Mouse (Mus musculus) neutrophil, adult 5-6 weeks (primary cell): ENCODE results near the gene Prkn. TPM values are rescaled to one million over a fixed set of nuclear protein-coding genes. Genes with fewer than 3 reads are reported as not detected.

Source experiments
- ATAC-seq: fragments of 151-379, 151-347 bp; 2 replicates; pipeline ENCODE4 v1.8.0; 2017; ENCODE audit warnings: mild to moderate bottlenecking, moderate TSS enrichment; ENCODE audit not compliant: insufficient number of reproducible peaks, poor library complexity, low FRiP score, severe bottlenecking; ENCODE audit errors: extremely low read depth
- total RNA-seq: library from RNA; stranded (forward); fragments of 200-1000 nt; gene quantifications from 2 replicates; pipeline ENCODE4 v1.2.3, GENCODE M21; 2017

The Prkn gene
- total RNA-seq, 1 experiment from 2014 or later, result 0.12 TPM

DNA sequence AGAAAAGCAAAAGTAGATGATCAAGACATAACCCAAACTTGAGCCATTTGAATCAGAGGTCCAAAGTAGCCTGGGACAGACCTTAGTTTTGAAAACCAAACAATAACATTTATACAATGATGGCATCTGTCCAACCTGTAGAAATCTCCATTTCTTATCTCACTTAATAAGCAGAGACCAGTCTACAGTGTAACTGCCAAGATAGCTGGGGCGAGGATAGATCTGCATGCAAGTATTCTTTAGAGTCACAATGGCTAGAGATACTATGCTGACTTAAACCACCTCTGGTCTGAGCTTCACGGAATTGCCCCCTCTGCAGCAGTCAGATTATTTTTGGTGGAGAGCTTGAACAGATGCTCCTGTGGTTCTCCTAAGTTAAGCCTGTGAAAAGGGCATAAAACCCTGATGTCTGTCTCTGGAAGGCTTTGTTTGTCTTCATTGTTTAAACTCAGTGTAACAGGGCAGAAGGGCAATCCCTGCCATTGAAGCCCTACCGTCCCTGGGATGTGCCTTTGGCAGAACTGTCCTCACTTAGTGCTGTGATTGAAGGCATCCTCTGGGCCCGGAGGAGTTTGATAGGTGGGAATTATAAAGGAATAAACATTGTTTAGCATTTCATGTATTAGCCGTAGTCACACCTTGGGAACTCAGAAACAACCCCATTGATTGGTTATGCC, 581.2 kb downstream of the Prkn start:
- ATAC-seq, result no peak

DNA sequence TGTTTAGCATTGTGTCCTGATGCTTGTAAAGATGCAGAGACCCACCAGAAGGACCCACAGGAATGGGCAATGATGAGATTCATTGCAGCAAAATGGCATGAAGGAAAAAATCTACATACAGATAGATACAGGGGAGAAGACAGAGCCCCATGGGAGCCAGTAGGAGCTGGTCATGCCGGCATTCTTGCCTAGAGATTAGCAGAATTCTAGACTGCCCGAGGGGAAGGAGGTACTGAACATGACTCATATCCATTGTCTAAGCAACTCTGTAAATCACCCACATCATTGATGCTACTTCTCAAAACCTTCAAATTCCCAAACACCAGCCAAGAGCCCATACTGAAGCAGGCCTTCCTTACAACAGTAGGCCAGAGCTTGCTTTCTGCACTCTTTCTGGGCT, 591.1 kb downstream of the Prkn start:
- no peak for ATAC-seq

DNA sequence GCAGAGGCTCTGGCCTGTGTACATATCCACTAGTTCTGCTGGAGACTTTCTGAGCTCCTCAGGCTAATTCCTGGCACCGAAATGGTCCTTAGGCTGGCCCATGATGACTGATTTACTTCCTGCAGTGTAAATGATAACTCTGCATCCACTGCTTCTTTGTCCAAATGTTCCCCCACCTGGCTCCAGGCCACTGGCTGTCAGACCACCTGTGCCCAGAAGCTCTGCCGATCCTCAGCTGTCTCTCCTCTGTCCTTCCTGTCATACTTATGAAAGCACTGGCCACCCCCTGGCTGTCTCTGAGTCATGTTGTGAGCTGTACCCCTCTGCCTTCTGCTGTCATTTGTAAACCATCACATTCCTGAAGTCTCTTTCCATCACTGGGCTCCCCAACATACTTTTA, 592.4 kb downstream of the Prkn start:
- ATAC-seq, result no peak

GRCm38 (mm10) chr17:11462721-11463120, 622.5 kb downstream of the Prkn start:
- no peak for ATAC-seq

DNA sequence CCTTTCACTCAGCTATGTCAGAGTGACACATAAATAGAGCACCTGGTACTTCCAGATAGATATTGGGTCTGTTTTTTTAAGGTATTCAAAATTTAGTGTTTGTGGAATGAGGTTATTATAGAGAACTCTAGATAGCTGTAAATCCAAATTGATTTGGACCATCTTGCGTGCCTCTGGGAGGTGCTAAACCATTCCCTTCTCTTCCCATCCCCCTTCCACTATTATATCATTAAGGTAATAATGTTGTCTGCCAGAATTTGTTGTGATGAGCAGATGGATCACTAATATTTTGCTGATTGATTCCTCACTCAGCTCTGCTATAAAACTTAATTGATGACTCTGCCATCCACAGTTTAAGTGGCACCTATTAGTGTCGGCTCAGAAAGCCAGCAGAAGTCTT, 625.9 kb downstream of the Prkn start:
- ATAC-seq, result no peak

- ATAC-seq, result no peak
Observed at GRCm38 (mm10) chr17:11468624-11469023, 628.4 kb downstream of the Prkn start.

DNA sequence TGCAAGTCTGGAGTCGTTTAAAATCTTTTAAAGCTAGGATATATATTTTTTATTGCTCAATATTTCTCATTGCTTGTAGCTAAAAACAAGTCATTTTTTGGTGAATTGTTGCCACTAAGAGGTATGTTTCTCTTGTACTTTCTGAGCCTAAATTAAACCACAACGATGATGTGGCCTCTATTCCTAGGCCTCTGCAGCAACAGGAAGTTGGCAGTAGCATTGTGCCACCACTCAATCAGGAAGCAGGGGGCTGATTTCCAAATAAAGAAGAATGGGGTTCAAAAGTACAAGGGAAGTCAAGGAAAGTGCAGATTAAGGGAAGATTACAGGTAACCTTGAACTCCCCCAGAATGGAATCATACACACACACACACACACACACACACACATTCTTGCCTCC, 642.8 kb downstream of the Prkn start:
- ATAC-seq, result no peak

GRCm38 (mm10) chr17:11490051-11490450, 649.9 kb downstream of the Prkn start:
- ATAC-seq, result no peak

DNA sequence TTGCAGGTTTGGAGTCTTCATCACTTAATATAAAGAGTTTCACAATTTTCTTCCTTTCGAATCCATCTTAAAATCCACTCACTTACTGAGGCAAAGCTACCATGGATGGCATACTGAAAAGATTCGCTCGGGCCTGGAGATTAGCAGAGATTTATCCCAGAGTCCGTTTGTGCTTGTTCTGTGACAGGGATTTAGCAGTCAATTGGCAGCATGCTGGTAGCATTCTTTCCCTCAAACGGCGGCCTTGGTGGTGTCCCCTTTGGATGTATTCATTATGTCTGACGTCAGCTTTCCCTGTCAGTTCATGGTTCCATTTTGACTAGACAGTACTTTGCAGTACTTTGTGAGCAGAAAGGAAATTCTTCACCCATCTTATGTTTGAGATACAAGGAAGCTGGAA, 662.4 kb downstream of the Prkn start:
- ATAC-seq, result no peak

GRCm38 (mm10) chr17:11504496-11504895, 664.3 kb downstream of the Prkn start:
- ATAC-seq, result no peak

GRCm38 (mm10) chr17:11507082-11507481, 666.9 kb downstream of the Prkn start:
- ATAC-seq, result no peak

DNA sequence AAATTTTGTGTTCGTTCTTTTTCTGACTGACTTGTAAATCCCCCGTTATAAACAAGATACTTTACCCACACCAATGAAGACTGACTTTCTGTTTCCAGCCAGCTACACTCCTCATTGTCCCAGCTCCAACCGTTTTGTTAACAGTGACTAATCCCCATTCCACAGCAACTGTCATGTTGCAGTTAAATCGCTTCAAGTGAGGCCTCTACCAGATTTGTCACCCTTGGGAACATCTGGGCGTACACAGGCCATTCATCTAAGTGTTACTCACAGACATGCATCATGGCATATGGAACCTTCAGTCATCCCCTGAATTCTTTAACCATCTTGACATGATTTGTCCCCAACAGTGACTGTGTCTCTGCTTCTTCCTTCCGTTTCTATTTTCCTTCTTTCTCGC, 669.9 kb downstream of the Prkn start:
- no peak for ATAC-seq

GRCm38 (mm10) chr17:11514032-11514761, 674.0 kb downstream of the Prkn start:
- no peak for ATAC-seq

GRCm38 (mm10) chr17:11515619-11516018, 675.4 kb downstream of the Prkn start:
- no peak for ATAC-seq

GRCm38 (mm10) chr17:11516165-11516564, 676.0 kb downstream of the Prkn start:
- ATAC-seq, result no peak

DNA sequence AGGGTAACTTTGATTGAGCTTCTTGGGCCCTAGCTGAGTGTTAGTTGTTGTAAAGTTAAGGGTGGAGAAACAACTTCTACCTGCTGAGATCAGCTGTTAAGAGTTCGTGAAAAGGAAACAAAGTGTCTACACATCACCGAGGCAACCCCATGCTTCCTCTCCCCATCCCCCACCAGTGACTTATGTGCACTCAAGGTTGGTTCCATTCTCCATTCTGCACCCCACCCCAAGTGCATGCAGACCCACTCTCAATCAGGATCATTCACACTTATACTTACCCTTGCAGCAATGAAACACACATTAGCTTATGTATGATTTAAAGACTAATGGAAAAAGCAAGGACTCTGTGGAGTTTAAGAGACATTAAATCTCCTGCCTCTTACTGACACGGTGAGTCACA, 691.9 kb downstream of the Prkn start:
- ATAC-seq, result no peak

DNA sequence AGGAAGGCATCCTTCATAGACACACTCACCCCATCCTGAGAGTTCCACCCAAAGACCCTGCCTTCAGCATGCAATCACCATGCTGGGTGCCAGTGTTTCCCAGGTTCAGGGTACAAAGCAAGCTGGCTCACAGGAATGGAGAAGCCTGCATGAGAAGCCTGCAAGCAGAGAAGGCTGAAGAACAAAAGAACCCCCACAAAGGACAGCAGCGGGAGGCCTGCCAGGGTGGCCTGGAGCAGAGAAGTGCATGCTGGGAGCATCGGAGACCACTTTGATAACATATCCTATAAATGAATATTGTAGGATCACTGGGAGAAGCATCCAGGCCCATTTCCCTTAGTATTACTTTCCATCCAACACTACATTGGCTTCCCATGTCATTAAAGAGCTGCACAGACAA, 692.6 kb downstream of the Prkn start:
- ATAC-seq, result no peak

DNA sequence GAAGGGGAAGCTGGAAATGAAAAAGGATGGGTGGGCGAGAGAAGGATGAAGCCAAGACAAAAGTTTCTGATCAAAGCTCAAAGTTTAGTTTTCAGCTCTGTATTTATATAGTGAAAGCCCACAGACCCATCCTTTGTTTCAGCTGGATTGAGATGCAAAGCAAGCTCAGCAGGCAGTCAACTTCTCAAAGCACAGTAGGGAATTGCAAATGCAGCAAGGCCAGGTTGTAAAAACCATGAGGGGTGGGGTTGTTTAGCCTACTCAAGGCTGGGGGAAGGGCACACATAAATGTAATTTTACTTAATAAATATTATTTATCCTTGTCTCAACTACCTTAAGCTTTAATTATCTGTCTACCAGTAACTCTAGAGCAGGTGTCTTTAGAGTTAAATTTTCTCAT, 693.7 kb downstream of the Prkn start:
- no peak for ATAC-seq

GRCm38 (mm10) chr17:11538826-11539225, 698.6 kb downstream of the Prkn start:
- ATAC-seq, result no peak

DNA sequence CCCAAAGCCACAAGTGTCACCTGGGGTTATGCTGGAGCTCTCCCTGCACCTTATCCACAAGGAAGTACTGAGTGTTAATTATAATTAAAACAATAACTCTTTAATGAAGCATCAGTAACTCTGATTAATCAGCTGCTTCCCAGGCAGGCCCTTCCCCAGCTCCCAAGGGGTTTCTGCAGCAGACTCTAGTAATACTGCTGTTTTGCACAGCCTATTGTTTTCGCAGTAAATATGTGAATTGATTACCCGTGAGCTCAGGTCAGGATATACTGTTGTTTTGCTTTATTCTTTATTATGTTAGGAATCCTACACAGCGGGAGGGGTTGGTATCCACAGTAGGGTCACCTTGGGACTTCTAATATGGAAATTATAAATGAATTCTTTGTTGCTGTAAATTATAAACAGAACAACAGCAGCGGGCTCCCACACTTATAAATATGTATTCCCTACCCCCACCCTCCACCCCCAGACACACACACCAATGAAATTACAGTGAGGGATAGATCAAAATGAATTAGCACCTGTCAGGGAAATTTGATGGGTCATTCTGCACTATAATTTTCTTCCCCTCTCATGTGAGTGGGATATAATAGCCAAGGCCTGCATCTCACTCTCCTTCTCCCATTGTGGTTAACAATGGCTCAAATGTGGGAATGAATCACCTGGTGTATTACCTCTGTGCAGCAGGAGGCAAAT, 701.9 kb downstream of the Prkn start:
- ATAC-seq, result no peak
